Mouse (Mus musculus) kidney, postnatal 36 days (tissue): ENCODE measurements around the gene Rrp1.
"Not testable (repeated sequence)": the region's sequence is repeated elsewhere in the genome, so short reads cannot be mapped to it uniquely, and the experiment has no call there.

Experiments used
- DNase-seq, 2 experiments: peaks; one replicate each; pipeline ENCODE4 v3.0.0; 2021 to 2022; ENCODE audit warnings: mixed read lengths in 2 of 2

Rrp1 gene

DNA sequence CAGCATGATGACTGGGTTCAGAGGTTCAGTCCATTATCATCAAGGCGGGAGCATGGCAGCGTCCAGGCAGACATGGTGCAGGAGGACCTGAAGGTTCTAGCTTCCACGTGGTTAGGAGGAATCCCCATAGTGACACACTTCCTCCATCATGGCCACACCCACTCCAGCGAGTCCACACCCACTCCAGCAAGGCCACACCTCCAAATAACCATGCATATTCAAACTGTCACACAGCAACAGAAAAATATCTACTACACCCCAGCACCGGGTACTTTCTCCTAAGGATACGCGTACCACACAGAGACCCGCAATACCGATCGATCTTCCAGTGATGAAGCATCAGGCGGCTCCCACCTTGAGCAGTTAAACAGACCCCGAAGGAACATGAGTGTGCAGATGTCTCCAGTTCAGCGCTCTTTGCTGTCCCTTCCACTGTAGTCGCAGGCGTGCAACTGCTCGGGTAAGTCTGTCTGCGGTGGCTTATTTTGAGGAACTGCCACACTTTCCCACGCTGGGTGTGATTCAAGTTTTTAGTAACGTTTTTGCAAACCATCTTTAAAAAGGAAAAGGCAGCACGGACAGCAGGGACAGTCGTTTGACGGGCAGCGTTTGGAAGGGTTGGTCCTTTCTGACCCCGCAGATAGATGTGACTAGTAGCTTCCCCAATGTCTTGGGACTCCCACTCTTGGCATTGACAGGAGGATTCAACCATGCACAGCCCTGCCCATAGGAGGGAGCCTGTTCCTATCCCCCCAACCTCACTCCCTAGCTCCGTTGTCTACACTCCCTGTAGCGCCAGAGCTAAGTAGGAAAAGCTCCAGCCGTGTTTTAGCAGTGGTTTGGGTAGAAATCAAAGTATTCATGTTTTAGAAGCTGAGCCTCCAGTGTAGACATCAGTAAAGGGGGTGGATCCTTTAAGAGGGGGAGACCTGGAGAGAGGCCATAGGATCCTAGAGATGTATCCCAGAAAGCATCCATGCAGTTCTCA, 39.9 kb downstream of the Rrp1 start:
- DNase-seq, result no peak

- no peak for DNase-seq
Measured at GRCm38 (mm10) chr10:78371746-78372145, 41.1 kb downstream of the Rrp1 start.

DNA sequence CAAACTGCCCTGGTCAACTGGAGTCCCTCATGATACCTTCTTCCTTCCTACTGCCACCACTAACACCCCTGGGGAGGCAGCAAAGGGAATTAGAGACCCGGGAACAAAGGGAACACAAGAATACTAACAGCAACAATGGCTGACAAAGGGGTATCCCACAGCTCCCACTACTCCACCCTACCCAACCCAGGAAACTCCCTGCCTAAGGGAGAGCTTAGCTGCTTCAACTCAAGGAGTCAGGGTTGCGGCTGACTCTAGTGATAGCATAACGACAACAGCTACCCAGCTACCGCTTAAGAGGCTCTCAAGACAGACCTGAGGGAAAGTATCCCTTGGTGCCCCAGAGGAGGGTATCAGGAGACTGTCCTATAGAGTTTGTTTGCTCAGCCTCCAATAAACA, 45.3 kb downstream of the Rrp1 start:
- DNase-seq, result no peak

- peak in 1 of 2 experiments; percentile 38 for DNase-seq
Measured at GRCm38 (mm10) chr10:78366851-78367312, 46.0 kb downstream of the Rrp1 start.

- no peak for DNase-seq
Measured at GRCm38 (mm10) chr10:78366195-78366834, 46.5 kb downstream of the Rrp1 start.

GRCm38 (mm10) chr10:78365555-78365954, 47.3 kb downstream of the Rrp1 start:
- no peak for DNase-seq

- DNase-seq, result no peak
Measured at GRCm38 (mm10) chr10:78364106-78364505, 48.7 kb downstream of the Rrp1 start.

DNA sequence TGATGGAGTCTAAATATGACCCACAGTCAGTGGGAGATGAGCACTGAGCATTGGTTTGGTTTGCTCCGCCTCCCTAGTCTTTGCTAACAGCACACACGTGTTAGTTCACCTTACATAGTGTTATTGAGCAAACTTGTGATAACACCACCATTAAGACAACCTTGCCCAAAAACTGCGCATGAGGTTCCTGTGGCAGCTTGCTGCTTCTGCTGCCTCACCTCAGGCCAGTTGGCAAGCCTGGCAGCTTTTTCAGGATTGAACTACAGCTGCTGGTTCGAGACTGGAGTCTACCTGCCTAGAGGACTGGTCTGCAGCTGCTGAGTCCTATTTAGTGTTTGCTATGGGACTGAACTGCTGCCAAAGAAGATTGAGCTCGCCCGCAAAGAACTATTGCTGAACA, 49.5 kb downstream of the Rrp1 start:
- DNase-seq, result no peak

DNA sequence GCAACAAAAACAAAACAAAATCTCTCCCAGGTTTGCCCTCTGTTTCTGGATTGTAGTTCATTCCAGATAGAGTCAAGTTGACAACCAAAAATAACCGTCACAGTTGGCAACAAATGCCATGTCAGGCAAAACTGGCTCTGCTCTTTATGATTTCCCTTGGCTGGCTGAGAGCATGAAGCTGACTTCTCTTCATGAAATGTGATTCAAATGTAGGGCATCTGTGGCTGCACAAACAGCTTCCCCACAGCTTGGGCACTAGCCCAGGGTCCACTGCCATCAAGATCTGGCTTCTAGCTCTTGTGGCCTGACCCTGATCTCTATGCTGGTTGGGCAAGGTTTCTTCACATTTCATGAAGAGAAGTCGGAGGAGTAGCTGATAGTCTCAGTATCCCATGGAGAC, 50.9 kb downstream of the Rrp1 start:
- DNase-seq, result no peak

- peak; percentile 34 to 40 for DNase-seq
Measured at GRCm38 (mm10) chr10:78360290-78360711, 52.5 kb downstream of the Rrp1 start.

- not testable (repeated sequence) for DNase-seq
Measured at GRCm38 (mm10) chr10:78358999-78359398, 53.8 kb downstream of the Rrp1 start.

GRCm38 (mm10) chr10:78358266-78358665, 54.6 kb downstream of the Rrp1 start:
- DNase-seq, result no peak

DNA sequence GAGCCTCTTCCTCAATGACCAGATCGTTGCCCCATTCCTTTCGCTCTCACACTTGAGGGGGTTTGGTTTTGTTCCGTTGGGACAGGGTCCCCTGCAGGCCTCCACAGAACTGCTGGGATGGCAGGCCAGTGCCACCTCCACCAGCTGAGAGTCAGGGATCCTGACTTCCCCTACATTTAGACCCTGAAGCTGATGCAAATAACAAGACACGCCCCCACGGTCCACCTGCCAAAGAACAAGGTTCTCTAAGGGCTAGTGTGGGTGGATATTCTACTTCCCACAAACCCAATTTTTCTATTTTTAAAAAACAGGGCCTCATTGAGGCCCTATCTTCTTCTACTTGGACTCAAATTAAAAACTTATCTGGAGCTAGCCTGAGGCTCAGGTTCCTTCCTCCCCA, 55.1 kb downstream of the Rrp1 start:
- no peak for DNase-seq

DNA sequence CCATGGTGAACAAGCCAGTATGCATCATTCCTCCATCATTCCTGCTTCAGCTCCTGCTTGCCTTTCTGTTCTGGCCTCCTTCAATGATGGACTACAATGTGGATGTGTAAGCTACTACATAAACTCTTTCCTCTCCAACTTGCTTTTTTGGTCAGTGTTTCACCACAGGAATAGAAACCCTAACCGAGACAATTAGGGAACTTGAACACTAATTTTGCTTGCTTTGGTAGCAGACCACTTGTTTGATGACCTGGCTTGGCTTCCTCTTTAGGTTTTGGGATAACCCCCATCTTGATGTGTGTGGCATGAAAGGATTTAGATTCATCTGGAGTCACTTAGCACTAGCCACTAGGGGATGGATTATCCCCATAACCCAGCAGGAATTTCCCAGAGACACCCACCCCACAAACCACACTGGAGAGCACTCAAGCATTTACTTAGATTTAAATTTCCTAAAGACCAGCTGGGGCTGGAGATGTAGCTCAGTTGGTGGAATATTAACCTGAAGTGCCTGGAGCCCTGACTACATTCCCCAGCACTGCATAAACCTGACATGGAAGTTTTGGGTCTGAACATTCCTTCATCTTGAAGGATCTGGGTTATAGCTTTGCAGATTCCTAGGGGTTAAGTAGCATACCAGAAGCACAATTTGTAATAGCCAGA, 56.8 kb downstream of the Rrp1 start:
- peak; percentile 49 to 79 for DNase-seq

- DNase-seq, result no peak
Measured at GRCm38 (mm10) chr10:78353196-78353595, 59.6 kb downstream of the Rrp1 start.

DNA sequence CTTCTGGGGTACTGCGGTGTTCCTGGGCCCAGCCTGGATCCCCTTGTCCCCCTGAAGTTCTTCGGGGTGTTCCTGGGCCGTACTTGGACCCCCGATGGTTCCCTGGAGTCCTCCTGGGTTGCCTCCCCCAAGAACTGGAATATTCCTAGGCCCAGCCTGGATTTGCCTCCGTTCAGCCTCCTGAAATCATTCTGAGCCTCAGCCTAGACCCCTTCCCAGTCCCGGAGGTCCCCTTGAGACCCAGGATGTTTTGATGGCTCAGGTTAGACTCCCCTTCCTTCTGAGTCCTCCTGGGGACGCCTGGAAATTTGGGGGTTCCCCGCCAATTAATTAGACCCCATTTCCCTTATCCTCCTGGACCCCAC, 60.2 kb downstream of the Rrp1 start:
- DNase-seq, result no peak

GRCm38 (mm10) chr10:78351887-78352665, 60.8 kb downstream of the Rrp1 start, which contains the start of gene Agpat3:
Gene Agpat3, minus strand, starts transcription at chr10:78352489.
- peak; percentile 64 to 79 for DNase-seq

DNA sequence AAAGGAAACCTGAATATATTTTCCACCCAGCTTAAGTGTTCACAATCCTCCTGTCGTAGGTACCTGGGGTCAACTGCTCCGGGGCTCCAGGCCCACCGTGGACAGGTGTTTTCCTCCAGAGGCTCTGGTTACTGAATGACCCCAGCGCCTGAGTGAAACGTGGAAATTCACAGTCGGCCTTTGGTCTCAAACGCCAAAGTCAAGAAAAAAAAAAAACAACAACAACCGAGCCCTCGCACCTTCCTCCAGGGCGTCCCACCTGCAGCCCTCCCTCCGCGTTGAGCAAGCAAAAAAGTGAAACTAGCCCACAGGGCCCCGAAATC, 61.3 kb downstream of the Rrp1 start:
- peak; percentile 69 for DNase-seq

DNA sequence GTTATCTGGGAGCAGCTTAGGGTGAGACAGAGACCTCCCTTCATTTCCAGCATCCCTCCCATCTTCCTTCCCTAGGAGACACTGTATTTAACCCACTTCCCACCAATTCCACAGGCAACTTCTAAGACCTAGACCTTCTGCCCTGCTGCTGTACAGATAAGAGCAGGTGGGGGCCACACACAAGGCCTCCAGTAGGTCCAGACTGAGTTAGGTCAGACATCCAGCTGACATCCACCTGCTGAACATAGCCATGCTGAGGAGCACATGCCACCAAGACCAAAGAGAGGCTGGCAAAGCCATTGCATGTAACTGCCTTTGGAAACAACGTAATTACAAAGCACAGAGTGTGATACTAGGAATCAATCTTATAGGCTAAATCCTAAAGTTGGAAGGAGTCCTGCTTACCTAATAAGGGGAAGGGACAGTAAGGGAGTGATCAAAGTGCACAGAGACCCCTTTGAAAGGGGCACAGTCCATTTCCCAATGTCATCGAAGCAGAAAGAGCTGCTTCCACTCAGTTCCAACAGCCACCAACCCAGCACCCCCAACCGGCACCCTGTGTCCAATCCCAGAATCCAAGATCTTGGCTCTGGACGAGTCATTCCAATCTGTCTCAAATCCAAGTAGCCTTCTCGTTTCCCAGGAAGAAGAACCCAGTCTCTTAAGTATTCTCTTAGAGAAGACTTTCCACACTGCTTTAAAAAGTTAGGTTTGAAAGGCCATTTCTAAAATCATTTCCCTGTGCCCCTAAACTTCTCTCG, 61.9 kb downstream of the Rrp1 start:
- peak in 1 of 2 experiments; percentile 55 for DNase-seq
